8 mouse cellular contexts compared by ENCODE assay signal in genomic region chr14:57057563-57058321, GRCm38 (mm10). TPM values are rescaled to one million over a fixed set of nuclear protein-coding genes. Genes with fewer than 3 reads are reported as not detected.
DNase-seq lines count a peak whose midpoint lies in the region; ATAC-seq and TF ChIP-seq lines count a peak whose summit lies in the region.

Gene Gja3 (minus strand): TSS chr14:57058100.

- peak within 1 kb of the TSS; percentile 29 for H3K4me3 ChIP-seq in liver, postnatal 0 days (ENCODE audit: low read depth, low read length)

- no peaks in the 10 kb centered on the region for H3K9me3 ChIP-seq in liver, postnatal 0 days (ENCODE audit: low read length)

- no peak for TF ChIP-seq CTCF in liver, postnatal 0 days (IDR thresholded peaks at IDR 0.05; ENCODE audit: low read depth)

- no peak within 1 kb of the TSS for H3K27ac ChIP-seq in liver, postnatal 0 days (ENCODE audit: low read depth)

- H3K4me1 ChIP-seq in liver, postnatal 0 days (ENCODE audit: insufficient read depth) = no peaks in the 10 kb centered on the region

- no peak for TF ChIP-seq EP300 in liver, postnatal 0 days (IDR thresholded peaks at IDR 0.05; ENCODE audit: low read depth)

- H3K4me2 ChIP-seq in liver, postnatal 0 days (ENCODE audit: low read depth, low read length) = peak within 1 kb of the TSS; percentile 60

- DNase-seq in frontal cortex, postnatal 36 days (ENCODE audit: low spot score in 2 of 2) = peak; percentile 3 to 21
- no peak for DNase-seq in frontal cortex, postnatal 14 days (ENCODE audit: low spot score in 2 of 2)
- DNase-seq in R1 (ENCODE audit: low read depth, low spot score) = peak; percentile 80
- DNase-seq in gastrocnemius, postnatal 25 days = peak; percentile 32
- DNase-seq in induced T-regulatory cell, adult 2 months (ENCODE audit: low read depth) = peak; percentile 21
- peak; percentile 43 for DNase-seq in liver, postnatal 0 days
- peak; percentile 25 for DNase-seq in right cerebral cortex, postnatal 25 days

- 3% methylated on average over 68 of the region's 79 CpGs for WGBS in liver, postnatal 0 days (ENCODE audit: insufficient replicate concordance)

- ATAC-seq in liver, postnatal 0 days = no peak
- ATAC-seq in monocyte, adult 5-6 weeks (replicated peaks; ENCODE audit: insufficient number of reproducible peaks, low FRiP score, low TSS enrichment, poor library complexity, severe bottlenecking) = no peak

- no peaks in the 10 kb centered on the region for H3K36me3 ChIP-seq in liver, postnatal 0 days (replicated peaks; ENCODE audit: insufficient read depth, low read length)

- H3K27me3 ChIP-seq in liver, postnatal 0 days (ENCODE audit: insufficient read depth, low read length) = peaks cover 39% of the 10 kb centered on the region

- no peak within 1 kb of the TSS for H3K9ac ChIP-seq in liver, postnatal 0 days (replicated peaks)

RNA-seq across cellular contexts. Expression of gene Gja3, which starts in this region (rescaled TPM):
- under 1 TPM; 0.13 to 0.23 TPM for total RNA-seq in gastrocnemius, postnatal 25 days (2021)
- polyA plus RNA-seq in liver, postnatal 0 days (2015; fragmentation: Nextera tagmentation; extraction: Ambion mirVana) = 0.07 TPM in 1 of 2 replicates, not detected in the other
- total RNA-seq in monocyte, adult 5-6 weeks (2017) = not detected in 3 replicates

Comparison
In these comparisons a context has a peak if more than half of its experiments do, and no peak if none do; other contexts are left out.
1. DNase-seq: peak in frontal cortex, postnatal 36 days (2 of 2), R1 (single experiment), induced T-regulatory cell, adult 2 months (single experiment) and right cerebral cortex, postnatal 25 days (single experiment); none in frontal cortex, postnatal 14 days (0 of 2).
2. Peak in DNase-seq in gastrocnemius, postnatal 25 days; RNA of the gene not detected or under 1 TPM.
3. Peak in DNase-seq, H3K4me3 ChIP-seq and H3K4me2 ChIP-seq in liver, postnatal 0 days; RNA of the gene not detected or under 1 TPM.